Mouse (Mus musculus): ENCODE measurements at regions not wholly inside any gene's neighbourhood (a gene's known extent, or its start where the extent isn't known, plus 50 kb on each side); places are given as distances from the start of the nearest gene placed in this dataset.

DNA sequence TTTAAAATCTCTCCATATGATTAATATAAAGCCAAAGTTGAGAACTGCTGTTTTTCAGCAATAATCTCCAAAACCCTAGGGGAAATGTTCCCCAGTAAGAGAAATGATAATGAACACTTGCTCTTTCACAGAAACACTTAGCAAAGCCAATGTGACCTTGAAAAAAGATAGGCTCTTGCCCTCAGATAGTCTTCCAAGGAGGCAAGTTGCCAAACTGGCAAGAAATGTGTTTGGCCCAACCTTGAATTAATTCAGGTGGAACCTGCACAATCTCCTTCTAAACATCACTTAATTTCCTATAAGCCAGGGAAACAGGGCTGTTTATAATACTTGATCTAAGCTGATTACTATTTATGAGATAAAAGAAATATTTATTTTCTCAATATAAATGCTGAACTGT, 244.0 kb upstream of the Gnaz start:
- no peak for DNase-seq (ENCODE audit: low spot score in 2 of 2)

DNA sequence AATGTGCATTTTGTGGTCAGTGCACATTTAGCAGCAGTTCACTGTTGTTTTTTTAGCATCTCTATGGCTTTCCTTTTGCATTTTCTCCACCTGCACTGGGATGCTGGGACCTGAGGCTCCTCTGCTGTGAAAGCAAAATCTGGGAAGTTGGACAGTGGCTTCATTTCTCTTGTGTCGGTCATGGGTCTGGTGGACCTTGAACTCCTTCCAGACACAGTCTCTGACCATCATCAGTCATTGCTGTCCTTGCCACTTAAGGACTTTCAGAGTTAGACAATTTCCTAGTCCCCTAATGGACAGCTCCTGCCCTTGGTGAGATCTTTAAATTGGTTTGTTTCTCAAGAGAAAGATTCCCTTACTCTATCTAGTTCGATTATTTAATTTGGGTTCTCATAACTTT, 217.5 kb upstream of the Gnaz start:
- no peak for DNase-seq (ENCODE audit: low spot score in 2 of 2)

DNA sequence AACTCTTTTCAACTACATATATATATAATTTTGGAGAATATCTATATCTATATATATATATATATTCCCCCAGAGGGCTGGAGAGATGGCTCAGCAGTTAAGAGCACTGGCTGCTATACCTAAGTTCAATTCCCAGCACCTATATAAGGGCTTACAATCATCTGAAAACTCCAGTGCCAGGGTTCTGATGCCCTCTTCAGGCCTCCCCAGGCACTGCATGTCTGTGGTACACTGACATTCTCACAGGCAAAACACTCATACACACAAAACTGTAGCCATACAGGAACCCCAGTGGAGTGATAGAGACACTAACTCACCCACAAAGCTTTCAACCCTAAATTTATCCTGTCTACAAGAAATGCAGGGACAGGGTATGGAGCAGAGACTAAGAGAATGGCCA, 216.1 kb upstream of the Gnaz start:
- DNase-seq (ENCODE audit: low spot score in 2 of 2), result no peak

DNA sequence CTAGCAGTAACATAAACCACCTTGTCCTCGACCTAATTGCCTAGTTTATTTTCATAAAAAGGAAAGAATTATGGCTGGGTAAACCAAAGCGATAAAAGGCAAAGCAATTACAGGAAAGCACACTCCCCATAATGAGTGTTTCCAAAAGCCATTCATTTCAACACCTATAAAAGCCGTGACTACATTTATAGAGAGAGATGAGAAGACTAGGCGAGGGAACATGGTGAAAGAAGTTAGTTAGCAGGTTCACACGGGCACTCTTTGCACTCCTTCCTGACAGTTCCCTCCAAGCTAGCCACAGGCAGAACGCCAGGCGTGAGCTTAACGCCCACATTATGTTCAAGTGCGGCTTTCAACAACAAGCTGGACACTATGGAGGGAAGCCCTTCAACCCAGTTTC, 206.2 kb upstream of the Gnaz start:
- DNase-seq (ENCODE audit: low spot score in 2 of 2), result no peak

DNA sequence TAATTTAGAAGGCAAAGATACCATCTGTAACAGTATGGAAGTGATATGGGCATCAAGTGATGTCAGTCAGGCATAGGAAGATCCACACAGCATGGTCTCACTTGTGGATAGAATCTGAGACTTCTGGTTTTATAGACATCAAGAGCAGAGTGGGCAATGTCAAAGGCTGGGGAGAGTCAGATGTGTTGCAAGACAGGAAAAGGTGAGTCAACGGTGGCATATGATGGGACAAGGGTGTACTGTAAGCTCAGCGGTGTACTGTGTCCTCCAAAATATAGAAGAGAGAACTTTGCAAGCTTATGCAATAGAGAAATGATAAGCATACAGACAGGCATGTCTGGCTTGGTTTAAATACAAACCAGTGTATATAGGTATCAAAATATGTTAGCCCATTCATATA, 177.7 kb upstream of the Gnaz start:
- no peak for DNase-seq (ENCODE audit: low spot score in 2 of 2)

DNA sequence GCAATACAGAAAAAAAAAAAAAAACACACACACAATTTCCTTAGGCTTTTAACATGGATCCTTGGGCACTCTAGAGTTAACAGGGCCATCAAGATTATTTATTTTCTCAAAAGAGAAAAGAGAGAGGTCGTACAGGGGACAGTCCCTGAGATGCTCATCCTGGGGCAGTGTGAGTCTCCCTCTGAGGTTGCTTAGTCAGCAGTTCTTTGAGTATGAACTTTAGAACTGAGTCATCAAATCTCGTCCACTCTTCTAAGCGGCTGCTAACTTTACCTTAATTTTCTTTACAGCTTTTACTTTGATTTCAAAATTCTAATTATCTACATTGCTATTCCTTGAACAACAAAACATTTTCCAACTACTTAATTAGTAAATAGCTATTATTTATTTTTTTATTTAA, 177.0 kb upstream of the Gnaz start:
- DNase-seq (ENCODE audit: low spot score in 2 of 2), result no peak

DNA sequence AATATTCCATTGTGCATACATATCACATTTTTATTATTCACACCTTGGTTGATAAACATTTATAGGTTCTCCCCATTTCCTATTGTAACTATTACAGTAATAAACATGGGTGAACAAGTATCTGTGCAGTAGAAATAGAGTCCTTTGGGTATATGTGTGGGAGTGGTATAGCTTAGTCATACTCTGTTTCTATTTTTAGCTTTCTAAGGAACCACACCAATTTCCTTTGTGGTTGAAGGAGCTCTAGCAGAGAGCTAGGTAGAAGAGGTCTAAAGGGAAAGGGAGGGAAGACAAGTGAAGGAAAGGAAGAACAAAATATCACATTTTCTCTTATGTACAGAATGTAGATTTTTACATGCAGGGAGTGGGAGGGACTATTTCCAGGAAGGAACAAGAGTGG, 143.6 kb upstream of the Gnaz start:
- no peak for DNase-seq (ENCODE audit: low spot score in 2 of 2)

DNA sequence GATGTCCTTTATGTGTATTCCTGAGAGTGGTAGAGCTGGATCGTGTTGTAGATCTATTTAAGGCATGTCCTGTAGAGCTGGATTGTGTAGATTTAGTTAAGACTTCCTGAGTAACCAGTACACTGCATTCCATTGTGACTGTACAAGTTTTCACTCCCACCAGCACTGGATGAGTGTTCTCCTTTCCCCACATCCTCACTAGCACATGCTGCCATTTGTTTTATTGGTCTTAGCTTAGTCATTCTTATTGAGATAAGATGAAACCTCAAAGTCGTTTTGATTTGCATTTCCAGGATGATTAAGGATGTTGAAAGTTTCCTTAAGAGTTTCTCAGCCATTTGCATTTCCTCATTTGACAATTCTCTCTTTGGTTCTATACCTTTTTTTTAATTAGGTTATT, 132.6 kb upstream of the Gnaz start:
- no peak for DNase-seq (ENCODE audit: low spot score in 2 of 2)

DNA sequence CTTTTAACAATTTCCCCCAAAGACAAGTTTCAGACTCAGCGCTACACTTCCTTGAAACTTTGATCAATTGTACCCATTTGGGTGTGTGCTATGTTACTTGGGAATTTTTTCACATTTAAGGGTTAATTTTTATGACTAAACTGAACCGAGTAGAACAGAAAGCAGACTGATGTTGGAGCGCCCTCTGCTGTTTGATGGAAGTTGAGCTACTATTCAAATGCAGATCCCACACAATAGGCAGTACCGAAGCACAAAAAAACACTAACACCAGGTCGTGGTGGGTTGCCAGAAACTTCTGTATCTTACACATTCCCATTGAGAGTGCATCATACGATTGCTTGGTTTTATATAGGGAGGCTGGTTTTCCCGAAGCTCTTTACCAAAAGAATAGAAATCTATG, 118.6 kb upstream of the Gnaz start:
- peak; percentile 77 to 84 for DNase-seq (ENCODE audit: low spot score in 2 of 2)

DNA sequence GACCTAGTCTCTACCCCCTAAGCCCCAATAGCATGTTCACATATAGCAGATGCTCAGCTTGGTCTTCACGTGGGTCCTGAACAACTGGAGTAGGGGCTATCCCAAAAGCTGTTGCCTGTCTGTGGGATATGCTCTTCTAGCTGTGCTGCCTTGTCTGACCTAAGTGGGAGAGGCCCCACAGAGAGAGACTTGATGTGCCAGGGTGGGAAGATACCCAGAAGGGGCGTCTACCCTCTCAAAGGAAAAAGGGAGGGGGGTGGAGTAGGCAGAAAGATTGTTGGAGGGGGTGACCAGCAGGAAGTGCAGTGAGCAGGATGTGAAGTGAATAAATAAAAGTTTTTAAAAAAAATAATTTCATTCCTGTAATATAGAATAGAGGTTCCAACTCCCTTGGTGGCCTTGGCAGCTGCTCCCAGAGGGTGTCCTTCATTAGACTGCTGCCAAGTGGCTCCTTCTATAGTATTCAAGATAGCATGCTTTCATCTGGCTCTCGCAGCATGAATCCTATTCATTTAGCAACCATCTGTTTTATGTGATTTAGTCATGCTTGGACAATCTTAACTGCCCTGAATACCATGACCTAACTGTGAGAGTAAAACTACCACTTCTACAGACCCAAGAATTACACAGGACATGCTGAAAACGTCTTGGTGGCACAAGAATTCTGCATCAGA, 111.8 kb upstream of the Gnaz start:
- no peak for DNase-seq (ENCODE audit: low spot score in 2 of 2)
